Mouse (Mus musculus) hindbrain, embryonic 15.5 days (tissue): ENCODE measurements around the gene Kdm4a. TPM values are rescaled to one million over a fixed set of nuclear protein-coding genes. Genes with fewer than 3 reads are reported as not detected.

Experiments used
- ATAC-seq: fragments of 200-750 bp; cut with Nextera tagmentation; 2 replicates; pipeline ENCODE4 v1.8.0; 2017; ENCODE audit warnings: low read depth, moderate number of reproducible peaks, moderate TSS enrichment; ENCODE audit not compliant: low FRiP score
- H3K27ac ChIP-seq: fragments of 300-500 bp; sonication (generic); replicated peaks from 2 replicates; pipeline ENCODE4 v1.5.1; 2015; ENCODE audit warnings: mild to moderate bottlenecking, inconsistent platforms
- H3K27me3 ChIP-seq: fragments of 300-500 bp; sonication (generic); 2 replicates; pipeline ENCODE4 v1.6.1; 2015; ENCODE audit warnings: control low read depth, inconsistent platforms
- H3K36me3 ChIP-seq: fragments of 300-500 bp; sonication (generic); 2 replicates; pipeline ENCODE4 v1.6.1; 2015; ENCODE audit warnings: control low read depth, inconsistent platforms
- H3K4me1 ChIP-seq: fragments of 300-500 bp; sonication (generic); replicated peaks from 2 replicates; pipeline ENCODE4 v1.6.1; 2015; ENCODE audit warnings: control low read depth, inconsistent platforms
- H3K4me2 ChIP-seq: fragments of 300-500 bp; sonication (generic); 2 replicates; pipeline ENCODE4 v1.6.1; 2015; ENCODE audit warnings: moderate library complexity, mild to moderate bottlenecking, inconsistent platforms
- H3K4me3 ChIP-seq: fragments of 300-500 bp; sonication (generic); 2 replicates; pipeline ENCODE4 v1.5.1; 2015; ENCODE audit warnings: mild to moderate bottlenecking, inconsistent platforms
- H3K9ac ChIP-seq: fragments of 300-500 bp; sonication (generic); 2 replicates; pipeline ENCODE4 v1.6.1; 2015; ENCODE audit warnings: inconsistent platforms
- H3K9me3 ChIP-seq: fragments of 300-500 bp; sonication (generic); 2 replicates; pipeline ENCODE4 v1.6.1; 2016; ENCODE audit warnings: control low read depth, inconsistent platforms
- WGBS: fragments of 180-500 bp; shearing (Covaris S2); methylation state at CpG from one replicate; pipeline ENCODE4 v1.1.7; 2015; 5-methylcytosine and 5-hydroxymethylcytosine counted together
- polyA plus RNA-seq: library from polyadenylated mRNA; unstranded; fragments of >200 nt; fragmentation: Nextera tagmentation; extraction: Ambion mirVana; gene quantifications from 2 replicates; pipeline ENCODE4 v1.2.1, GENCODE M21; 2015

The Kdm4a gene
- polyA plus RNA-seq, 1 experiment from 2014 or later = 42.6 TPM

DNA sequence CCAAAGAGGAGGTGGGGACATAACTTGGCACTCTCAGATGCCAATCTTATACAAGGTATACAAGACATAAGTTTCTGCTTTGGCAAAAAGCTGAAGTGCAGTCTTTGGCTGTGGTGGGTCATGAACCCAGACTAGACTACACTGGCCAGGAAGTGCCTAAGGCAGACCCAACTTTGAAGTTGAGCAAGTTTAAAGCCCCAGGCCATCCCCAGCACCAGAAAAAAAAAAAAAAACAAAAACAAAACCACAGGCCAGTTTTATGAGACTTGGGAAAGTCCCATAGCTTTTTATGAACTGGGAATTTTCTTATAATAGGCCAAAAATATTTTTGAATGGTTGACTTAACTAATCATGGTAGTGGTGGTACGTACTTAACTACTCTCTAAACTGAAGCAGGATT lies 44.4 kb downstream of the Kdm4a start:
- peak overlapping the region; percentile 74 for H3K4me3 ChIP-seq
- peaks cover 32% of the 10 kb centered on the region for H3K36me3 ChIP-seq
- peak overlapping the region; percentile 75 for H3K9ac ChIP-seq
- H3K9me3 ChIP-seq = no peaks in the 10 kb centered on the region
- peaks cover 21% of the 10 kb centered on the region for H3K4me1 ChIP-seq
- H3K27ac ChIP-seq = peak overlapping the region; percentile 78
- no peaks in the 10 kb centered on the region for H3K27me3 ChIP-seq
- ATAC-seq = no peak
- WGBS = 87% methylated on average over 1 of the region's 1 CpGs
- peak overlapping the region; percentile 92 for H3K4me2 ChIP-seq

DNA sequence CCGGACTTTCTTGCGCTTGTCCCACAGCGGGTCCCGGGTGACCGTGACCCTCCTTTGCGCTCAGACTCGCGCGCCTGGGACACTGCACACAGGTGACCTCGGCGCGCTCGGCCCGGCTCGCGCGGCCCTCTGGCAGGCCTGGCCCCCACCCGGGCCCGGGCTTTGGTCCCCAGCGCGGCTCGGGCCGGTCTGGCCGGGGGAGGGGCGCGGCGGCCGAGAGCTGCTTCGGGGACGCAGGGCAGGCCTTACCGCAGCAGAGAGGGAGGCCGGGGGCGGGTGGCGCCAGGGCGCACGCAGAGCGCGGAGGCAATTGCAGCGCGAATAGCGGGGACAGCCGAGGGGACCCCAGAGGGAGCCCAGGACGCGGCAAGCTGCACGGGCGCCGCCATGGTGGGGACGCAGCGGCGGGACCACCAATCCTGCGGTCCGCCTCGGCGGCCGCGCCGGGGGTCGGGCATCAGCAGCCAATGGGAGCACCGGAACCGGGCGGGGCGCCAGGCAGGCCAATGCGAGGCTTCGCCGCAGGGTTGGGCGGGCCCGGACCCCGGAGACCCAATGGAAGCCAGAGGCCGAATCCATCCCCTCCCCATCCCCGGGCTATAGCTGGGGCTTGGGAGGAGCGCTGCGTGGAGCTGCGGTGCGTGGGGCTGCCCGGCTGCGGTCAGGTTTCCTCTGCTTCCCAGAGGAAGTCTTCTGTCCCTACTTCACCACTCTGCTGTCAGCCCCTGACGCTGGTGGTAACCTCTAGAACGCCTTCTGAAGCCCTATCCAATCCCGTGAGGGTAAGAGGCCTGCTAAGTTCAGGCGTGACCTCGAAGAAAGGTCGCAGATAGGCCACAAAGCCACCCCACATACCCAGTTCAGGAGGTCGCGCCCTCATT lies 45.1 kb downstream of the Kdm4a start, which contains the start of gene St3gal3:
Gene St3gal3 (minus strand): TSS at position 430 of the 881 bp plus-strand sequence.
- peaks cover 21% of the 10 kb centered on the region for H3K4me1 ChIP-seq
- H3K4me3 ChIP-seq = peak within 1 kb of the TSS; percentile 74
- H3K36me3 ChIP-seq = peaks cover 25% of the 10 kb centered on the region
- H3K9me3 ChIP-seq = no peaks in the 10 kb centered on the region
- ATAC-seq = peak; percentile 98
- WGBS = under 1% methylated on average over 76 of the region's 84 CpGs
- peak within 1 kb of the TSS; percentile 78 for H3K27ac ChIP-seq
- H3K27me3 ChIP-seq = no peaks in the 10 kb centered on the region
- peak within 1 kb of the TSS; percentile 92 for H3K4me2 ChIP-seq
- H3K9ac ChIP-seq = peak within 1 kb of the TSS; percentile 75

DNA sequence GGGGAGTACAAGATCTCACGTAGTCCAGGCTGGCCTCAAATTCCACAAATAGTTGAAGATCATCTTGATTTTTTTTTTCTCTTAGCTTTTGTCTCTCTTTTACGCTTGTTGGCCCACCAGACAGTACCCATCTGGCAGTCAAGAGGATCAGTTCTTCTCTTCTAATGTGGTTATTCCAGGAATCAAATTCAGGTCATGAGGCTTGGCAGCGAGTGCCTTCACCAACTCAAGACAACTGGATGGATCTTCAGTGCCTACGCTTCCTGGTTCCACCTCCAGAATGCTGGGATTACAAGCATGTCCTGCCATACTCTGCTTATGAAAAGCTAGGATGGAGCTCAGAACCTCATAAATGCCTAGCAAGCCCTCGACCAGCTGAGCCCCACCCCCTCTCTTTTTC lies 48.5 kb downstream of the Kdm4a start:
- ATAC-seq = no peak
- 96% methylated on average over 5 of the region's 5 CpGs for WGBS
- Histone ChIP-seq H3K27ac (no peak overlapping the region), H3K4me3 (no peak overlapping the region), H3K9ac (no peak overlapping the region), H3K4me1 (peaks cover 21% of the 10 kb centered on the region), H3K4me2 (no peak overlapping the region), H3K36me3 (peaks cover 4% of the 10 kb centered on the region), H3K9me3 (no peaks in the 10 kb centered on the region), H3K27me3 (no peaks in the 10 kb centered on the region)

DNA sequence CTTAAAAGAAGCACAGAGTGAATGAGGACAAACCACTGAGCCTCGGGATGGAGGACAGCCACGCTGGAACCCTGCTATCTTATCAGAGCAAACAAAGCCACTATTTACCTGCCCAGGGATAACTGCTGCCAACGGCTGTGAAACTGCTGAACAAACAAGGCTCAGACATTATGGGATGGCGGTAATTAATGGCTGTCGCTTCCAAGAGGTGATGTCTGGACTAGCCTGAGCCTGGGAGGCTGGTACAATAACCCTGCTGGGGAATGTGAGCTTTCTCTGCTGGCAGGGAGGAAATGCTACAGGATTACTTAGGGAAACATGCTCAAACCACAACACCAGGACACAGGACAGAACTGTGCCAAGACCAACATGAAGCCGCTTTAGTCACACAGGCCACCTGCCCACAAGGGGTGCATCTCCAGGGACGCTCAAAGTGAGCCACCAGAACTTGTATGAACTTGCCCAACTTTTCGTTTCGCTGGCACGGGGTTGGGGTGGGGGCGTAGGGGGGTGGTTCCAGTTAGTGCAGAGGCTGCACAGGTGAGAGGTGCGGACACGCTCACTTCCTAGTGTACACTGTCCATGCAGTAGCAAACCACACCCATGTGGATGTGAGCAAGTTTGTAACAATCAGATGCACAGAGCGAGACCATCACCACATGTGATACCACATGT lies 56.7 kb downstream of the Kdm4a start:
- H3K27me3 ChIP-seq = no peaks in the 10 kb centered on the region
- WGBS = 89% methylated on average over 14 of the region's 14 CpGs
- no peak overlapping the region for H3K4me3 ChIP-seq
- no peaks in the 10 kb centered on the region for H3K9me3 ChIP-seq
- no peaks in the 10 kb centered on the region for H3K36me3 ChIP-seq
- no peak overlapping the region for H3K27ac ChIP-seq
- no peak overlapping the region for H3K9ac ChIP-seq
- H3K4me2 ChIP-seq = no peak overlapping the region
- H3K4me1 ChIP-seq = no peaks in the 10 kb centered on the region
- no peak; the same call in 1 of the 2 replicates for ATAC-seq

DNA sequence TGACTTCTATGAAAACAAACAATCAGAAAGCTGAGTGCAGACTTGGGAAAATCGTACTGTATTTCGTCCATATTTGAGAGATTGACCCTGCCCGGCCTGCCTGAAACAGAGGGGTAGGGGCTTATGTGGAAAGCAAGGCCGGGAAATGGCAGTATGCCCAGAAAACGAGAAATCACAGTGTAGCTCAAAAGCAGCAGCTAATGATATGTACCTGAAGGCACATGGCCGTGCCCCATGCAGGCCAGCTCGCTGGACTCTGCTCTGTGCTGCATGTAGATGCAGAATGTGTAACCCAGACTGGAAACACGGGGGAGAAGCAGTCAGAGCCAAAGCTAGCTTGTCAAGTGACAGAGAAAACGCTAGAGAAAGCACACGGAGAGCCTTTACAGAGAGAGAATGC lies 57.8 kb downstream of the Kdm4a start:
- no peak overlapping the region for H3K27ac ChIP-seq
- WGBS = 74% methylated on average over 10 of the region's 10 CpGs
- no peak for ATAC-seq

DNA sequence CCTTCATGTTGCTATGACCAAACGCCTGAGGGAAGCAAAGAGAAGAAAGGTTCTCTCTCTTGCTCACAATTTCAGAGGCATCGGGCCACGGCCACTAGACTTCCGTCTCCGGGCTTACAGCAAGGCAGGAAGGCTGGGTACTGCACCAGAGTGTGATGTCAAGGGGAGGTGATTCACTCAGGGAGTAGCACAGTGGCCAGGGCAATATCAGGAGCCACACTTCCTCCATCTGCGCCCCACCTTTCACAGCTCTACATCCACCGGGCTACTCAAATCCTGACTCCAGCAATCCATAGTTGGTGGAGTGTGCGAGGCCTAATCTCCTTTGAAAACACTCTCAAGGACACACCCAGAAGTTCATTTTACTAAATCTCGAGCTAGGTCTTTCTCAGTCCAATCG lies 62.3 kb downstream of the Kdm4a start:
- H3K4me3 ChIP-seq = no peak overlapping the region
- H3K9ac ChIP-seq = no peak overlapping the region
- no peaks in the 10 kb centered on the region for H3K9me3 ChIP-seq
- no peak overlapping the region for H3K27ac ChIP-seq
- no peaks in the 10 kb centered on the region for H3K27me3 ChIP-seq
- no peaks in the 10 kb centered on the region for H3K36me3 ChIP-seq
- ATAC-seq = no peak
- H3K4me1 ChIP-seq = no peaks in the 10 kb centered on the region
- WGBS = 95% methylated on average over 10 of the region's 10 CpGs
- no peak overlapping the region for H3K4me2 ChIP-seq

More for the DNA sequence above, 57.8 kb downstream of the Kdm4a start:
- no peak overlapping the region for H3K4me2 ChIP-seq
- no peaks in the 10 kb centered on the region for H3K4me1 ChIP-seq
- H3K9ac ChIP-seq = no peak overlapping the region
- H3K4me3 ChIP-seq = no peak overlapping the region
- H3K27me3 ChIP-seq = no peaks in the 10 kb centered on the region
- no peaks in the 10 kb centered on the region for H3K36me3 ChIP-seq
- no peaks in the 10 kb centered on the region for H3K9me3 ChIP-seq

DNA sequence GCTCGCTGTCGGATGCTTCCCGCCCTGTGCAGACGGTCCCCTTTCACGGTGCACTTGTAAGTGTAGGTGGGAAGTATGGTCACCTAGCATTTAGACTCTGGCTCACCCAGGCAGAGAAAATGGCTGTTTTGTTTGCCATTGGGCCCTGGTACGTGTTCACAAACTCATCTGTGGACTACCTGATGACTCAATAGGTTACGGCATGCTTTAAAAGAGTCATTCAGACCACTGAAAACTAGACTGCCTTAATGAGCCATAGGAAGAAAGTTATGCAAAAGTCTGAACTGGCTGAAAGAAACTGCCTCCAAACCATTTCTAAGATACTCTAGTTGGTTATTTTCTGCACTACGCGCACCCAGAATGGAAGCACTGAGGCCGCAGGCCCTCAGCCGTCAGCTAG lies 63.7 kb downstream of the Kdm4a start:
- Histone ChIP-seq H3K9ac (no peak overlapping the region), H3K27ac (no peak overlapping the region), H3K4me1 (no peaks in the 10 kb centered on the region), H3K27me3 (no peaks in the 10 kb centered on the region), H3K4me3 (no peak overlapping the region), H3K36me3 (no peaks in the 10 kb centered on the region), H3K9me3 (no peaks in the 10 kb centered on the region), H3K4me2 (no peak overlapping the region)
- WGBS = 93% methylated on average over 11 of the region's 11 CpGs
- no peak for ATAC-seq

DNA sequence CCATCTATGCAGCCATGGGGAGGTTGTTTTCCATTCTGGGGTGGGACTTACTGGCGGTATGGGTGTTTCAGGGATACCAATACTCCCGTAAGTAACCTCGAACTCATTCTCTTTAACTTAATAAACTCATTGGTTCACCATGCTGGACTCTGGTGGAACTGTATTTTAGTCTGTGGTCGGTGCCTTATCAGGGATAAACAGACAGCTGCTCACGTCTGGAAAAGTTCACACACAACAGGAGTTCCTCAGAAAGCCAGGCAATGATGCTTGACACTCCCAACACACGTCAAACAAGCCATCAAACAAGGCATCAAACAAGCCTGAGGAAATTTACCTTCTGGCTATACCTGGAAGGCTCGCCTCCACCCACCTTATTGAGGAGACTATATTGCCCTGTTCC lies 64.7 kb downstream of the Kdm4a start:
- no peak for ATAC-seq
- Histone ChIP-seq H3K4me1 (no peaks in the 10 kb centered on the region), H3K4me3 (no peak overlapping the region), H3K4me2 (no peak overlapping the region), H3K9me3 (no peaks in the 10 kb centered on the region), H3K36me3 (no peaks in the 10 kb centered on the region), H3K27ac (no peak overlapping the region), H3K27me3 (no peaks in the 10 kb centered on the region), H3K9ac (no peak overlapping the region)
- WGBS = 91% methylated on average over 7 of the region's 7 CpGs

DNA sequence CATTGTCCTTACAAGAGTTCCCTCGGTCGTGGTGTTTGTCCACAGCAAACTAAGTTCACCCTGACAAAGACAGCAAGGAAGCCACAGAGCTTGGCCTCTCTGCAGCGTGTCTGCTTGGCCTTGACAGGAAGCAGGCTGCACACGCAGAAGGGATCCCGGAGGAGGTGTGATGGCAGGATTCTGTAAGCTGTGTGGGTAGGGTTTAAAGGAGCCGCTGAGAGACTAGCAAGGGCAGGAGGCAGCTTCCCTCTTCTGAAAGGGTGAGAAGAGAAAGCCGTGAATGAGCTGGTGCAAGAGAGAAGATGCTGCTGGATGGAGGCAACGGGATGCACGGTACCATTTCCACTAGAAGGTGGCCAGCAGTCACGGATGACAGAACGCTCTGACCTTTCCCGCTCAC lies 67.2 kb downstream of the Kdm4a start:
- H3K9ac ChIP-seq = no peak overlapping the region
- H3K4me1 ChIP-seq = 0 out of 2 replicates have a peak, but pooled peaks cover 4% of the 10 kb centered on the region
- H3K4me3 ChIP-seq = no peak overlapping the region
- WGBS = 80% methylated on average over 12 of the region's 12 CpGs
- ATAC-seq = no peak
- H3K27ac ChIP-seq = no peak overlapping the region
- no peaks in the 10 kb centered on the region for H3K27me3 ChIP-seq
- no peaks in the 10 kb centered on the region for H3K36me3 ChIP-seq
- H3K9me3 ChIP-seq = no peaks in the 10 kb centered on the region
- H3K4me2 ChIP-seq = no peak overlapping the region

DNA sequence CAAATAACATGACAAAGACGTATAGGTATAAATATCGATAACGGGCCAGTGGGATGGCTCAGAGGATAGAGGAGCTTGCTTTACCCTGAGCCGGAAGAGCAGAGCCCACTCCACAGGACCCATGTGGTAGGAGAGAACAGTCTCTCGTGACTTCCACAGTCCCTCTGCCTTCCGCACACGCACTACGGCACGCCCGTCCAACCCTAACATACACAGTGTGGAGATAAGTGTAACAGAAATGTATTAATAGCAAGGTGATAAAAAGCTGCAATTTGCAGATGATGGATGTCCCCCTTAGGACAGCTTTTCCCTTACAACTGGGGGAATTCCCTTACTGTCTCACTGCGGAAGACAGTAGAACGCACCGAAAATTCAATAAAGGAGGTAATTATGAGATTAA lies 70.2 kb downstream of the Kdm4a start:
- 70% methylated on average over 13 of the region's 13 CpGs for WGBS
- 0 out of 2 replicates have a peak, but pooled peaks cover 4% of the 10 kb centered on the region for H3K4me1 ChIP-seq
- H3K4me2 ChIP-seq = no peak overlapping the region
- no peak overlapping the region for H3K27ac ChIP-seq
- H3K9ac ChIP-seq = no peak overlapping the region
- no peak for ATAC-seq
- H3K27me3 ChIP-seq = no peaks in the 10 kb centered on the region
- H3K9me3 ChIP-seq = no peaks in the 10 kb centered on the region
- H3K4me3 ChIP-seq = no peak overlapping the region
- H3K36me3 ChIP-seq = no peaks in the 10 kb centered on the region

DNA sequence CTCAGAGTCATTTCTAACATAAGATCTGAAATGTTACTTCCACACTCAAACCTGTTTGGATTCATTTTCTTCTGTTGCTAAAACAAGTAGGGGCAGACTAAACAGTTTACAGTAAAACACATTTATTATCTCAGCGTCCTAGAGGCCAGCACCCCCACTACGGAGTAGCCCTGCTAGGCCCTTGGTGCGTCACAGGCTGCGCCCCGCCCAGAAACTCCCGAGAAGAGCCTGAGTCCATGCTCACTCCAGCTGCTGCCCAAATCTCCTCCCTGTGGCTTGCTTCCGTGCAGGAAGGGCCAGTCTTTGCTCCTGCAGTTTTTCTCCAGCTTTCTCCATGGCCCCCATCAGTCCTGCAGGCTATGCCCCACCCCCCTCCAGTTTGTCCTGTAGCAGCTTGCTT lies 71.1 kb downstream of the Kdm4a start:
- no peaks in the 10 kb centered on the region for H3K9me3 ChIP-seq
- no peak overlapping the region for H3K4me2 ChIP-seq
- H3K4me1 ChIP-seq = 0 out of 2 replicates have a peak, but pooled peaks cover 4% of the 10 kb centered on the region
- H3K4me3 ChIP-seq = no peak overlapping the region
- H3K36me3 ChIP-seq = no peaks in the 10 kb centered on the region
- ATAC-seq = peak; percentile 23; the same call in 1 of the 2 replicates
- H3K27me3 ChIP-seq = no peaks in the 10 kb centered on the region
- no peak overlapping the region for H3K9ac ChIP-seq
- 84% methylated on average over 7 of the region's 7 CpGs for WGBS
- H3K27ac ChIP-seq = no peak overlapping the region
